Mouse (Mus musculus): ENCODE data around the gene Rnf166.

Rnf166 gene

GRCm38 (mm10) chr8:122469965-122470364 is 5.9 kb downstream of the Rnf166 start:
- in situ Hi-C loops (cut with MboI, MseI): loop anchor here (5.0 kb wide), 1 partner anchor 38 kb away; the partner anchor contains the start of gene Cyba

GRCm38 (mm10) chr8:122469407-122469806 is 6.5 kb downstream of the Rnf166 start:
- in situ Hi-C loops (cut with MboI, MseI): no loop called here

GRCm38 (mm10) chr8:122467816-122468215 is 8.0 kb downstream of the Rnf166 start:
- in situ Hi-C loops (cut with MboI, MseI): no loop called here

DNA sequence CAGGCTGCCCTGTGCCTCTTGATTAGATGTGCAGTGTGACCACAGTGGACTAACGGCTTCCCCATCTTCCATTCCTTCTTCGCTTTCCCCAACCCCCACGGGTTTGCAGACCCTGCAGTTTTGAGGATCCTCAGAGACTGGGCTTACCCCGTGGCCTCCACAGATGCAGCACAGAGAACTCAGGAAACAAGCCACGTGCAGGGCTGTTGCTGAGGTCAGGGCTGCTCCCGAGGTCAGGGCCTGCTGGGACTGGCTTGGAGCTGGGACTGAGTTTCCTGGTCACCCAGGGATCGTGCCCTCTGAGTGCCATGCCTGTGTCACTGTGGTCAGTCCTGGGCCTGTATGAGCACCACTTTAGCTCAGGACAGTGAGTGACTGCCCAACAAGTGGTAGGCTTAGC is 10.9 kb downstream of the Rnf166 start:
- in situ Hi-C loops (cut with MboI, MseI): no loop called here

DNA sequence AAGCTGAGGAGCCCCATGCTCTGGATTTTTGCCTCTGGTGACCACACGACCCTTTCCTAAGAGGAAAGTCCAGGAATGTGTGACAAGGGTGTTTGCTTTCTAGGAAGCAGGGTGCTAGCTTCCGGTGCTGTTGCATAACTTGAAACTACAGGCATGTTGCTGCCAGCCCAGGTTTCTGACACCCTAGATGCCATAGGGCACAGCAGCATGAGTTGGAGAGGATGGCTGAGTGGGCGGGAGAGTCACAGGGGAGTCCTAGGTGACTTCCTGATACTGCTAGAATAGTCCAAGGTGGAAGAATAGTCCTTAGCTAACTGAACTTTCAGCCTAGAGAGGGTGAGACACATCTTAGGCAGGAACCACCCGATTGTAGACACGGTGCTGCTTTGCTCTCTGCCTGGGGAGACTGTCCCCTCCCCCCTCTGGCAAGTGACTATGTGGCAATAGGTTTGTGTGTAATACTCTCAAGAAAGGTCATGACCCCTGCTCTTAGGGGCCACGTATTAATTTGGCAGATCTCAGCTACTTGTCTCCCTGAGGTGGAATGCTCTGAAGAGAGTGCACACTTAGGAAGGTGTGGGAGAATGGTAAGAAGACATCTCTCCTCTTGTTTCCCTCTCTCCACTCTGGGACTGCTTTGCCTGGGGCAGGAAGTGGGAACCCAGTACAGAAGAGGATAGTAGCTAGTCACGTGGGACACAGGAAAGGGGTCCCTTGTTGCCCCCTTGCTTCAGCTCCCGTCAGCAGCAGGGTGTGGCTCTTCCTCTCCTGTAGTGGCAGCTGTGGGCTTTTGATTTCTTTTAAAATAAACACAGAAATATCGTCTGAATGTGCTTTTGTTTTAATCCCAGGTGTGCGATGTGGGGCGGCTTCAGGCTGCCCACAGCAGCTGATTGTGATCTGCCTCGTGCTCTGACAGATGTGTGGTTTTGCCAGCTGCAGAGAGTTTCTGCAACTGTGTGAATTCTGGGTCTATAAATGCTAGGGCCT is 11.9 kb downstream of the Rnf166 start:
- in situ Hi-C loops (cut with MboI, MseI): no loop called here

- in situ Hi-C loops (cut with MboI, MseI): no loop called here
These were observed 13.4 kb downstream of the Rnf166 start for GRCm38 (mm10) chr8:122462510-122462909.

DNA sequence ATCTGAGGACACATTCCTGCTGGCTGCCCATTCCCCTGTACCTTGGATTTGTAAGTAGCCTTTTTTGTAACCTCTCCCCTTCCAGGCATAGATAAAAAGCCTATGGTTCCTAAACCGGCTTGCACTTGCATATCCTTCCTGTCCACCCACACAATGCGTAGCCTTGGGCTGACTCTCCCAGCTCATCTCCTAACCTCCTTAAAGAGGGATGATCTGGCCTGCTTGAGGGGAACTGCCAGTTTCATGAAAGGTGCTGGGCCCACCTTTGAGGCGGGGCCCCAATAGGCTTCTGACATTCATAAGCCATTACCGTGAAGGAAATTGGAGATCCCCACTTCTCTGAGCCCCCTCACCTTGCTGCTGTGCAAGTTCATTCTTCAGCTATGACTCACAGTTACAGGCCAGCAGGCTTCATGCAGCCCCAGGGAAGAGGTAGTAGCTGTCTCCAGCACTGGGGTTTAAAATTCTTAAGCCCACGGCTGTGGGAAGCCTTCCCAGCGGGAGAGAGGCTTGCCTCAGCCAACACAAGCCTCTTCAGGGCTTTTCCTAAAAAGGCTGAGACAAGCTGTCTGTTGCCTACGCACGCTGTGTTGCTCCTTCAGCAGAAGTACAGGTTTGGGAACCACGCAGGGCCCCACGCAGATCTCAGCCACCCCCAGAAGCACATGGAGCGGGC is 14.3 kb downstream of the Rnf166 start:
- in situ Hi-C loops (cut with MboI, MseI): no loop called here

GRCm38 (mm10) chr8:122460524-122461472 is 15.1 kb downstream of the Rnf166 start, which contains the start of gene Snai3:
Gene Snai3 (minus strand): TSS chr8:122460733.
- in situ Hi-C loops (cut with MboI, MseI): no loop called here

DNA sequence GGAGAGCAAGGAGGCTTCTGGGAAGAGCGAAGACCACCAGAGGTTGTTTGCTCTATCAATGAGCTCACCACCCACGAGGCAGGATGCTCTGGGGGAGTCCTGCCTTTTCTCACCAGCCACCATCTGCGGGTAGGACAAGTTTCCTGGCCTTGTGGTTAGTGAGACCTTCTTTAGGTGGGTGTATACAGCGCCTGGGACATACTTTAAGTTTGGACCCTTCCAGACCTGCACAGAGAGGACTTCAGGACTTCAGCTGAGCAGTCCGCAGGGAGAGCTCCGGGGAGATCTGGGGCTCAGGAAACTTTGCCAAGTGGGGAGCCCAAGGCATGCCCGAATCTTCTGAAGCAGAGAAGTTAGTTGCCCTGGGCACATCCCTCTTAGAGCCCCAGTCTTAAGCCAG is 15.9 kb downstream of the Rnf166 start:
- in situ Hi-C loops (cut with MboI, MseI): no loop called here

GRCm38 (mm10) chr8:122459218-122459900 is 16.5 kb downstream of the Rnf166 start:
- in situ Hi-C loops (cut with MboI, MseI): no loop called here

DNA sequence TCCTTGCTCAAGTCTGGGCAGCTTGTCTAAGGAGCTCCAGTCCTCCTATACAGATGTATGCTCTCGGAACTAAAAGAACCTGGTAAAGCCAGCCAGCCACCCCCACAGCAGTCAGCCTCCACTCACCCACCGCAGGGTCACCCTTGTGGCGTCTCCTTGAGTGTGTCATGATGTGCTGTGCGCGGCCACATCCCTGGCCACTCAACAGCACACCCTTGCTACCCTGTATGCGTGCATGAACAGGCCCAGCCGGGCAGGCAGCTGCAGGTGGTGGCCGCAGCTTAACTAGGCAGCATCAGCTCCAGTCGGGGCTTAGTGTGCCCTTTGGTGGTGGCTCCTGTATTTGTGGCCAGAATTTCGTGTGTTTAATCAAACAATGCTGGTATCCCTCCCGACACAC is 18.7 kb downstream of the Rnf166 start:
- in situ Hi-C loops (cut with MboI, MseI): no loop called here

GRCm38 (mm10) chr8:122454409-122454808 is 21.5 kb downstream of the Rnf166 start:
- in situ Hi-C loops (cut with MboI, MseI): no loop called here

DNA sequence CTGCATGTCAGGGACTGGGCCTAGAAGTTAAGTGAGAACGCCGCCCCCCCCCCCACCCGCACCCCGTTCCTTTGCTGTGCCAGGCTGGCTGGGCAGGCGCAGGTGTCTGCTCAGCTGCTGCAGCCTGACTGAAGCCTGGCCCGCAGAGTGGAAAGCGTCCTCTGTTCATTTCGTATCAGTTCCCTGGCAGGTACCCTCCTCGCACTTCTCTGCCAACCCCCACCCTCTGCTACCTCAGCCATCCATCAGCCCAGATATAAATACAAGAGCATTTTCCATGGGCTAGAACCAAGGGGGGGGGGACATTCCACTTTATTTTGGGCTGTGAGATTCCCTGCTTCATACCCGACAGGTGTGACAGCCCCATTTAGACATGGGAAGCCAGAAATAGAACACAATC is 23.7 kb downstream of the Rnf166 start:
- in situ Hi-C loops (cut with MboI, MseI): no loop called here

- in situ Hi-C loops (cut with MboI, MseI): no loop called here
These were observed 24.6 kb downstream of the Rnf166 start for GRCm38 (mm10) chr8:122451161-122451703.

DNA sequence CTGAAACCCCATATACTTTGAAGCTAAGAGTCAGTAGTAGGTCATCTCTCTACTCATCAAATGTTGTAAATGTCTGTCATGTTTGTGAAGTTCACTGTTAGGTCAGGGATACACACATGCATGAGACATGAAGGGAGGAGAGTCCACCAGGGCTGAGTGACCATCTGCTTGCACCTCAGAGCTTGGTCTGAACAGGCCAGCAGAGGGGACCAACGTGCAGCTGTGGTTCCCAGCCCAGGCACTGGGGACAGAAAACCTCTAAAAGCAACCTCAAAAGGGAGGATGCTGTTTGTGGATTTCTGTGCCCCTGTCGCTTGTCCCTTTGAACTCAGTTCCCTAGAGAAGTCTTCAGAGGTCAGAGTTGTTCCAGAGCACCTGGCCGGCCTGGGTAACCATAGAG is 30.7 kb downstream of the Rnf166 start:
- in situ Hi-C loops (cut with MboI, MseI): loop anchor here (25.0 kb wide), 1 partner anchor 1117 kb away; no protein-coding TSS in a partner anchor

DNA sequence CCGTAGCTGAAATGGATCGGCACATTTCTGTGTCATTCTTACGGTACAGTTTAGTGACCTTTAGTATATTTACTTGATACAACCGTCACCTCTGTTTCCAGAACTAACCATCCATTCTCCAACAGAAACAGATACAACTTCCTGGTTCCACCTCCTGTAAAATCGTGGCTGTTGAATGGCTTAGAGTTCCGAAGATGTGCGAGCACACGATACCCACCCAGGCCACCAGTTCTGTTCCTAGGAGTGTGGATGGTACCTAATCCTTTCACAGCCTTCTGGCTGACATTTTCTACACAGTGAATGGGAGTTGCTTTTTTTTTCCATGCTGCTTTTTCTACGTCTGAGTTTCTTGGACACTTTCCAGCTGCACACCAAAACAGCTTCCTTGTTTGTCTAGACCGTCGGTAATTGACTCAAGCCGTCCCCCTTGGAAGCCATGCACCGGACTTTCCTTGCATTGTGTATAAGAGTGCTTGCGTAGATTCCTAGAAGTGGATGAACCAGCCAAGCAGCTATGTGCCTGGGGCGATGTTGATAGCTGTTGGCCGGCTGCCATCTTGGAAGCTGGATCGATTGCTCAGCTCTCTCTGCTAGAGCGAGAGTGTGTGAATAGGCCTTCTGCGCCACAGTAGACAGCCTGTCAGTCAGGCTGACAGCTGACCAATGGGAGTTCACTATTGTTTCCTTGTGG is 31.7 kb downstream of the Rnf166 start:
- in situ Hi-C loops (cut with MboI, MseI): loop anchor here (25.0 kb wide), 1 partner anchor 1118 kb away; no protein-coding TSS in a partner anchor

GRCm38 (mm10) chr8:122443262-122444006 is 32.4 kb downstream of the Rnf166 start, which contains the start of gene Mvd:
Gene Mvd (minus strand): TSS chr8:122443422.
- in situ Hi-C loops (cut with MboI, MseI): loop anchor here (25.0 kb wide), 1 partner anchor 1119 kb away; no protein-coding TSS in a partner anchor

DNA sequence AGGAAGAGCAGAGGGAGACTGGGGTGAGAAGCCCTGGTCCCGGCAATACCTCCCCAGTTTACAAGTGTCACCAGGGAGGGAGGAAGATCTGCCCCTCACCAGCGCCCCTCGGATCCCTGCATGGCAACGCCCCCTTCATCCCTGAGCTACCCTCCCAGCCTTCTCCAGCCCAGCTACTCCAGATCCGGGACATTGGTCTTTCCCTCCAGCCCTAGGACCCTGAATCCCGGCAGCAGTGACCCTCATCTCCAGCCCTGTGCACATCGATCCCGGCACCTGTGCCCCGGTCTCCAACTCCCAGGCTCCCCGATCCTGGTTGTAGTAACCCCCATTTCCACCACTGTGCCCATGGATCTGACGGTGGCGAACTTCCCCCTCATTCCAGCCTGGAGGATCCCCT is 33.1 kb downstream of the Rnf166 start:
- in situ Hi-C loops (cut with MboI, MseI): loop anchor here (25.0 kb wide), 1 partner anchor 1120 kb away; no protein-coding TSS in a partner anchor

DNA sequence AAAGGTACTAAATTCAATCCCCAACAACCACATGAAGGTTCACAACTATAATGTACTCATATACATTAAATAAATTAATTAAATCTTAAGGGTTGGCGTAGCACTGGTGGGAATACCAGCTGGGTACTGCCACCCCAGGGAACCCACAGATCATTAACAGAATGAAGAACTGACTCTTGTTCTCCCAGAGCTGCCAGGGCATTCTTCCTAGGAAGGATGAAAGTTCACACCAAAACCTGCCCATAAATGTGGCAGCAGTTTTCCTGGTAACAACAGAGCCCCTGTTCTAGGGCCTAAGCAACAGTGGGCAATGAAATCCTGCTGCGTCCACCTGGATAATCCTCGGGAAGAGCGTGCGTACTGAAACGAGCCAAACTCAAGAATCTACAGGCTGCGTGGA is 33.5 kb downstream of the Rnf166 start:
- in situ Hi-C loops (cut with MboI, MseI): loop anchor here (25.0 kb wide), 1 partner anchor 1120 kb away; no protein-coding TSS in a partner anchor
